Mouse (Mus musculus) spleen, adult 12 weeks (tissue): Measurements from ENCODE around the gene Nt5c3b.

Experiments
- DNase-seq: peaks from one replicate; pipeline ENCODE4 v3.0.0; 2022; ENCODE audit warnings: low spot score

The Nt5c3b gene

DNA sequence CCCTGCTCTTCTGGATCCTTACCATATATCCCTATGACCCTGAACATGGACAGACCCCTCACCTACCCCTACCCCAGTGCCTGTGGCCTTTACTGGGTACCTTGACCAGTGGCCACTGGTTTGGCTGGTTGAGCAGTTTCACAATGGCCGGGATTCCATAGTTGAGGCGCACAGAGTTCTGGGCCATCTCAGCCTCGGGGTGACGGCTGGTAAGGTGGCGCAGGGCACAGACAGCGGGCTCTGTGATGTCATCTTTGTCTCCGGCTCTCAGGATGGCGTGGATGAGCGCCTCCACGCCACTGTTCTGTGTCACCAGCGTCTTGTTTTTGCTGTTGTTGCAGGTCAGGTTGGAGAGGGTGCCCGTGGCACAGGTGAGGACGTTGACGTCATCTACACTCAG, 63.6 kb downstream of the Nt5c3b start:
- DNase-seq, result no peak

DNA sequence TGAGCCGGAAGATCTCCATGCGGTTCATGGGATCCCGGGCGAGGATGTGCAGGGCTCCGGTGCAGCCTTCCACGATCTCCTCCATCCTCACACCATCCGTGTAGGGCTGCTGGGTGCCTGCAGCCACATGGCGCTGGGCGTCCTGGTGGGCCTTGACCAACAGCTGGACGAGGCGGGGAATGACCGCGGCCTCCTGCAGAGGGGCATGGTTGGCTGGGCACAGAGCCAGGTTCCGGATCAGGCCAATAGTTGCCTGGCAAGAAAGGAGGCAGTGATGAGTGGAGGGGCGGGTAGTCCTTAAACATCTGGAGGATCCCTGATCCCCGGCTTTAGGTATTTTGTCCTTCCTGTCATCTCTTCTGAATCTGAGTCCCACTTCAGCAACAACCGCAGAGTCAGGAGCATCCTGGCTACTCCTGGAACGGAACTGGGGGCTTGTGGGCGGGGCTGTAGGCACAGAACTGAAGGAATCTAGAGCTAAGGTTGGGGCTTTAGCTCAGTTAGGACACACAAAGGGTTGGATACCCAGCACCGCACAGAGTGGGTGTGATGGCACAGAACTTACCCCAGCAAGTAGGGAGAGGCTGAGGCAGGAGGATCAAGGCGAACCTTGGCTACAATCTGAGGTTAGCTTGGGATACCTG, 64.7 kb downstream of the Nt5c3b start:
- DNase-seq, result no peak

DNA sequence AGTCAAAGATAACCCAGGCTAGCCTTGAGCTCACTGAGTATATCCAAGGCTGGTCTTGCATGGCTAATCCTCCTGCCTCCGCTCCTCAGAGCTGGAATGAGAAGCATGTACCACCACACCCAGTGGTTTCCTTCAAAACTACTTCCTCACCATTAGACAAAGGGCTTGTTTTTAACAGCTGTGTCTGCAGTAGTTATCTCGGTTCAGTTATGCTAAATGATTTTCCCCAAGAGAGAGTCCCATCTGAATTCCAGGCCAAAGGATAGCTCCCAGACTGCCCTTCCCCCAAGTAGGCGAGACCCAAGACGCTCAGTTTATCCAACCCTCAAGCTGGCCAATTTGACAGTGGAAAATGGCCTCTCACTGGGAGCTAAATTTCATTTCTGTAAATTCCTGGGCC, 65.6 kb downstream of the Nt5c3b start:
- no peak for DNase-seq

DNA sequence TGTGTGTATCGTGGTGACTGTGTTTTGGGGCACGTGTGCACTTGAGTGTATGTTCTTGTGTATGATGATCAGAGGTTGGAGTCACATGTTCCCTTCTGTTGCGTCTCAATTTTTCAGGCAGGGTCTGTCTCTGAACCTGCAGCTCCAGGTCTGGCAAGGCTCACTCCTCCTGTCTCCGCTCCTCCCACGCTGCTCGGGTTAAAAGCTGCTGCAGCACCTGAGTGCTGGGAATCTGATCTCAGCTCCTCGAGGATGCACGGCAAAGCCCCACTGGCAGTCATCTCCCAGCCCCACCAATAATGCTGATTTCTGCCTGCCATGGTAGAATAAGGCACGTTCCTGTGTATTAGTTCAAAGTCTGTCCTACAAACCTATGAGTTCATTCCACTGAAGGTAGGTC, 66.5 kb downstream of the Nt5c3b start:
- no peak for DNase-seq
